Mouse (Mus musculus) cortical plate, adult 2 months (tissue): ENCODE data around the gene Dnpep.

Experiments
- CTCF ChIP-seq: fragments of 200-500 bp; IDR thresholded peaks from 2 replicates; pipeline ENCODE4 v1.5.1; 2011; ENCODE audit warnings: mild to moderate bottlenecking, control low read depth, low read length; ENCODE audit not compliant: insufficient read depth; ENCODE audit errors: extremely low read depth
- POLR2A ChIP-seq: fragments of 200-500 bp; IDR thresholded peaks from 2 replicates; pipeline ENCODE4 v1.6.1; 2011; ENCODE audit warnings: mild to moderate bottlenecking, low read length, control low read depth; ENCODE audit not compliant: insufficient read depth; ENCODE audit errors: extremely low read depth

GRCm38 (mm10) chr1:75315456-75316365 lies 2.1 kb downstream of the Dnpep start:
- TF ChIP-seq CTCF = no peak
- no peak for TF ChIP-seq POLR2A
